Mouse (Mus musculus) bone marrow, adult 2 months (tissue): ENCODE measurements around the gene Zfp61.

ENCODE experiments used
- CTCF ChIP-seq: fragments of 200-500 bp; IDR thresholded peaks from 2 replicates; pipeline ENCODE4 v1.5.1; 2011; ENCODE audit warnings: low read length, control low read depth; ENCODE audit not compliant: control insufficient read depth, insufficient read depth
- POLR2A ChIP-seq: fragments of 200-500 bp; IDR thresholded peaks from 2 replicates; pipeline ENCODE4 v1.6.1; 2011; ENCODE audit warnings: low read depth, mild to moderate bottlenecking, control low read depth, low read length, borderline replicate concordance; ENCODE audit not compliant: control insufficient read depth

GRCm38 (mm10) chr7:24259306-24259999, 41.6 kb downstream of the Zfp61 start:
- no peak for TF ChIP-seq POLR2A
- TF ChIP-seq CTCF: no peak
